Mouse (Mus musculus): ENCODE results near the gene Daam1. TPM values are rescaled to one million over a fixed set of nuclear protein-coding genes. Genes with fewer than 3 reads are reported as not detected.

Gene Daam1
- total and polyA plus RNA-seq, 3 experiments: 2.3 to 22.3 (median 21.0) TPM

- peak; percentile 48 for DNase-seq
These were observed 33.1 kb downstream of the Daam1 start for GRCm38 (mm10) chr12:71863846-71864543.

- DNase-seq: no peak
These were observed 33.6 kb downstream of the Daam1 start for GRCm38 (mm10) chr12:71864544-71864897.

- no peak for DNase-seq
These were observed 35.1 kb downstream of the Daam1 start for GRCm38 (mm10) chr12:71865937-71866336.

- DNase-seq: no peak
These were observed 36.7 kb downstream of the Daam1 start for GRCm38 (mm10) chr12:71867345-71868240.

GRCm38 (mm10) chr12:71870644-71871043 lies 39.8 kb downstream of the Daam1 start:
- peak; percentile 47 for DNase-seq

- DNase-seq: no peak
These were observed 41.5 kb downstream of the Daam1 start for GRCm38 (mm10) chr12:71872330-71872729.

- no peak for DNase-seq
These were observed 43.7 kb downstream of the Daam1 start for GRCm38 (mm10) chr12:71874561-71874960.

GRCm38 (mm10) chr12:71874984-71875383 lies 44.1 kb downstream of the Daam1 start:
- no peak for DNase-seq

GRCm38 (mm10) chr12:71875761-71876489 lies 45.0 kb downstream of the Daam1 start:
- DNase-seq: no peak

- no peak for DNase-seq
These were observed 50.1 kb downstream of the Daam1 start for GRCm38 (mm10) chr12:71880987-71881386.

GRCm38 (mm10) chr12:71881477-71881876 lies 50.6 kb downstream of the Daam1 start:
- no peak for DNase-seq

GRCm38 (mm10) chr12:71883066-71883711 lies 52.3 kb downstream of the Daam1 start:
- DNase-seq: no peak

GRCm38 (mm10) chr12:71885170-71885574 lies 54.3 kb downstream of the Daam1 start:
- peak; percentile 69 for DNase-seq

- DNase-seq: peak; percentile 62
These were observed 54.8 kb downstream of the Daam1 start for GRCm38 (mm10) chr12:71885717-71886116.

- DNase-seq: peak; percentile 58
These were observed 55.5 kb downstream of the Daam1 start for GRCm38 (mm10) chr12:71886406-71886805.

- DNase-seq: no peak
These were observed 56.1 kb downstream of the Daam1 start for GRCm38 (mm10) chr12:71886941-71887340.

GRCm38 (mm10) chr12:71888370-71888769 lies 57.5 kb downstream of the Daam1 start:
- DNase-seq: peak; percentile 83

- DNase-seq: no peak
These were observed 58.4 kb downstream of the Daam1 start for GRCm38 (mm10) chr12:71889266-71889665.

GRCm38 (mm10) chr12:71890282-71890681 lies 59.4 kb downstream of the Daam1 start:
- no peak for DNase-seq

- DNase-seq: no peak
These were observed 61.0 kb downstream of the Daam1 start for GRCm38 (mm10) chr12:71891729-71892355.

GRCm38 (mm10) chr12:71892996-71893605 lies 62.2 kb downstream of the Daam1 start:
- DNase-seq: no peak

Data from adrenal gland, adult 2 months (tissue).